Mouse (Mus musculus): Measurements from ENCODE around the gene P2ry6. TPM values are rescaled to one million over a fixed set of nuclear protein-coding genes. Genes with fewer than 3 reads are reported as not detected.
A peak's percentile ranks its signal among the peaks of the same experiment; 100 is the strongest.

The P2ry6 gene
- total RNA-seq, 2 experiments from 2014 or later, result 2.3 to 4.0 TPM

DNA sequence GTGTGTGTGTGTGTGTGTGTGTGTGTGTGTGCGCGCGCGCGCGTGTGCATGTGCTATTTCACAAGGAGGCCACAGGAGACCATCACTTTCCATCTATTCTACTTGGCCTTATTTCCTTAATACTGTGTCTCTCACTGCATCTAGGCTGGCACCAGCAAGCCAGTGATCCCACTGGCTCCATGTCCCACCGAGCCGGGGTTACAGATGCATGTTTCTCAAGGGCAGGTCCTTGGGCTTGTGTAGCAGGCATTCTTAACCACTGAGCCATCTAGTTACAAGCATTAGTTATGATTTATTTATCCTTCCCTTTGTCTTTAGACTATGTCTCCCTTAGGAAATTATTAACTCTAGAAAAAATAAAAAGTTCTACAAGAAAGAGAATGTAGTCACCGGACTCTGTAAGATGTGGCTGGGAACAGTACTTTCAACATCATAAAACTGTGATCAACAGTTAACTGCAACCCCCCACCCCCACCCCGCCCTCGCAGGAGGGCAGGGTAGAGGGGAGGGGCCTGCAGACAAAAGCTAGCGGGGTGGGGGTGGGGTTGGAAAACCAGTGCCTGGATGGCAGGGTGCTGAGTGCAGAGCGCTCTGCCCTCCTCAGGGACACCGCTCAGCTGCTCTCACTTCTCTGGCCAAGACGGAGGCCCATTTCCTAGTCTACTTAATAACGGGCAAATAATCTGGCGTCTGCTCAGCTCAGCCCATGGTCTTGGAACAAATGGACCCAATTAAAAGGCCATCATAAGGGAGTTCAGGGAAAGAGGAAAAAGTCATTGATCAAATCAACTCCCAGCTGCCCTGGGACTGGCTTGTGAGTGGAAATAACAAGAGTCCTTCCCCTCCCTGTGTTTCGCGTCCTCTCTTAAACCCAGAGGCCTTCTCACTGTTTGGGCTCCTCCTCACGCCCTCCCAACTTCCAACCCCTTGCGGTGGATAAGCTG lies 10.3 kb upstream of the P2ry6 start:
- no peak for TF ChIP-seq CTCF (IDR thresholded peaks at IDR 0.05)
- intact Hi-C loops (cut with DNase I), result no loop called here
- Histone ChIP-seq H3K27ac (no peak overlapping the region), H3K4me3 (no peak overlapping the region)
- DNase-seq (ENCODE audit: extremely low spot score in 1 of 2, low spot score in 2 of 2), result no peak

DNA sequence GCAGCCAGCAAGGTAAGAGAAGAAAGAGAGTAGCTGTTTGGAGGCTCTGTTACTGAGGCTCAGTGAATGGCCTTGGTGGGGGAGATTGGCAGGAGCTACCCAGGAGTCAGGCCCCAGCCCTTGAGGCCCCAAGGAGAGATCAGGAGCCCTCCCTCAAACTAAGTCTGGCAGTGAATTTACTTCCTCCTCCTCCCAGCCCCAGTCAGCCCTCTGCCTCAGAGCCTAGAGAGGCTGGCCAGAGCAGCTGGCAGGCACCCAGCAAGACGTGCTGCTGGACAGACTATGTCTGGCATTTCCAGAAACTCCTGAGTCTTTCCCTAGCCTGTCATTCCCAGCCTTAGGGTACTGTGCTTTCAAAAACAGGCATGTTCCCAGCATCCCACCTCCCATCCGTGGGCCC lies 4.7 kb upstream of the P2ry6 start:
- Histone ChIP-seq H3K27ac (no peak overlapping the region), H3K4me3 (no peak overlapping the region)
- no peak for TF ChIP-seq CTCF (IDR thresholded peaks at IDR 0.05)
- peak in 1 of 2 experiments; percentile 19 for DNase-seq (ENCODE audit: extremely low spot score in 1 of 2, low spot score in 2 of 2)
- intact Hi-C loops (cut with DNase I), result no loop called here

DNA sequence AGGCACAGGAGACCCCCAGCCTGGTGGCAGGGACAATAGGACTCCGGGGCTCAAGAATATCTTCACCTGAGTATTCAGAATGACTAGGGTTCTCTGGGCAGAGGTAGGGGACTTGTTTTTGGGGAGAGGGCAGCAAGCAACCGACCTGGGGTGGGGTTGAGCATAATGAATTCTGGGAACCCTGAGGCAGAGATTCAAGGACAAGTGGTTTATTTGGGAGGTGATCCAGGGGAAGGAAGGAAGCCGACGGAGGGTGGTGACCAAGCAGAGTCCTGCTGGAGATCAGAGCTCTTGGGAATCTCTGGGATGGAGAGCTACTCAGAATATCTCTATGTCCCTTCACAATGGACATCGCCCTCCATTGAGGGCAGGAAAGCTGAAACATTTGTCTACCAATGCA lies 3.7 kb upstream of the P2ry6 start:
- no peak for DNase-seq (ENCODE audit: extremely low spot score in 1 of 2, low spot score in 2 of 2)
- intact Hi-C loops (cut with DNase I), result no loop called here
- TF ChIP-seq CTCF (IDR thresholded peaks at IDR 0.05), result no peak
- Histone ChIP-seq H3K4me3 (no peak overlapping the region), H3K27ac (no peak overlapping the region)

DNA sequence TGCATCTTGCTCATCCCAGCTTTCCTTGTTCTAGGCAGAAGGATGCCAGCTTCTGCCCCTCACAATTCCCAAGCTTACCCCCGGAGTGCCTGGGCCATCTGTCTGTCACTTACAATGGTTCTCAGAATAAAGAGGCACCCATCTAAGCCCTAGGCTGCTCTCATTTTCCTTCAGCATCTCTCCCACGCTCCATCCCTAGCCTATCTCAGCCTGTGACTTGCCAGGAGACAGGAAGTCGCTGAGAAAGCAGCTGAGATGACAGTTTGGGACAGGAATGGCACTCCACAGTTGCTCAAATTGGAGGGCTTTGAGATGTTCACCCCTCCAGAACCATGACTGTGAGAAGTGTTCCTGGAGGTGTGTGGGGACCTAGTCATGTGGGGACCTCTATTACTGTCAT lies 1.6 kb downstream of the P2ry6 start:
- TF ChIP-seq CTCF (IDR thresholded peaks at IDR 0.05), result no peak
- Histone ChIP-seq H3K4me3 (no peak overlapping the region), H3K27ac (no peak overlapping the region)
- intact Hi-C loops (cut with DNase I), result no loop called here
- DNase-seq (ENCODE audit: extremely low spot score in 1 of 2, low spot score in 2 of 2), result no peak

DNA sequence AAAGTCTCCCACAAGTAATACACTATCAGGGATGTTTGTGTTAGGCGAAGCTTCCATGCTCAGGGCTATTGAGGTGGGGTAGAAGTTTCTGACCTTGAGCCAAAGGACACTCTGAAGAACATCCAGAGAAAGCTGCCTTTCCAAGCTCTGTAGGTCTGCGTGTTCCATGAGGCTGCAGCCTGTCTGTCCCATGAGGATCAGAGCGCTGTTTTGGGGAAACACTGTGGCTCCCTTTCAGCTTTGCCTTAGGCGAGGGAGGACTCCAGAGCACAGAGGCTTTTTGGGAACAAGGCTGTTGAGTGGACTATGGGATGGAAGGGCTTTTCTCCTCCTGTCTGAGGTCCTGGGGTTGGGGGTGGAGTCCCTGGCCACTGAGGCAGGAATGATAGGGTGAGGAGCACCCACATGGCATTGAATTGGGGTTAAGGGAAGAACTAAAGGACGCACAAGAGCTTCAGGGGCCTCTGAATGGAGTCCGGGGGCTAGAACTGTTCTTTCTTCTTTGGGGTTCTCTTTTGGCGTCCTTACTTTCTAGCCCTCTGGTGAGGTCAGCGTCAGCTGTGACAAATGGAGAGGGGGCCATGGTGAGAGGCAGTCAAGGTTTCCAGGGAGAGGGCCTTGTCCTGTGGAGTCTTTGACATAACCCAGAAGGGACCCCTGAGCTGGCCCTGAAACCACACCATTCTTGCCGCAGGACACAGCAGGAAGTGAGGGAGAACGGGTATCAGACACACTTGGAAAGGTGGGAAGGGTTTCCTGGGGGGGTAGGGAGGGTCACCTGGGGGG lies 5.4 kb downstream of the P2ry6 start:
- intact Hi-C loops (cut with DNase I), result no loop called here
- H3K27ac ChIP-seq, result no peak overlapping the region
- no peak for DNase-seq (ENCODE audit: extremely low spot score in 1 of 2, low spot score in 2 of 2)
- no peak for TF ChIP-seq CTCF (IDR thresholded peaks at IDR 0.05)
- H3K4me3 ChIP-seq, result no peak overlapping the region

DNA sequence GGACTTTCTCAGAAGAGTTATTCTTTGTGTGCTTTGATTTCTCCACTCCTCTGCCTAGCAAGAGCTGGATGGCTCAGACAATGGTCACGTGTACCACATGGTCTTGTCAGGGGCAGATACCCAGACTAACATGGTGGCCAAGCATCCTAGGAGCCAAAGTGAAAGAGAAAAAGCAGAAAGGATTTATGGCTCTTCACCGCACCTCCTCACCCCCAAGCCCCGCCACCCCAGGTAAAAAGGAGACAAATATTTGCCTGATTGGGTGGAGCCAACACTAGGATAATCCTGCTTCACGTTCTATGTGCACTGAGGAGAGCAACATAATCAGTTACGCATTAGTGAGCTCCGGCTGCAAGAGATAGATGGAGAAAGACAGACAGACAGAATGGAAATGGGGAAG lies 6.1 kb downstream of the P2ry6 start:
- DNase-seq (ENCODE audit: extremely low spot score in 1 of 2, low spot score in 2 of 2), result no peak
- H3K4me3 ChIP-seq, result no peak overlapping the region
- intact Hi-C loops (cut with DNase I), result no loop called here
- no peak for TF ChIP-seq CTCF (IDR thresholded peaks at IDR 0.05)
- H3K27ac ChIP-seq, result no peak overlapping the region

DNA sequence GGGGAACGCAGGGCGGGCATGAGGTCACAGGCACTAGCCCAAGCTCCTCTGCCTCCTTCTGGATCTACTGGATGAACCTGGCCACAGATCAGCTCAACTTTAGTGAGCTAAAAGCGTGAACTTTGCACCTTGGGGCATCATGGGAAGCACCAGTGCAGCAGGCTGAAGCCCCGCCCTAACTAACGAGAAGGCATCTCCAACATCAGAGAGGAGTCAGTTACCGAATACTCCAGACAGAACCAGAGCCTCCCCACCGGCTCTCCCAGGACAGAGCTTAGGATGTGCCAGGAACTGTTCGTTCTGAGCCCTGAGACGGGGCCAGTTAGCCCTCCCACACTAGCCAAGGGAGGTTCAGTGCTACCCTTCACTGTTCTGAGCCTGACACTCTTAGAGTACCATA lies 6.6 kb downstream of the P2ry6 start:
- intact Hi-C loops (cut with DNase I), result no loop called here
- Histone ChIP-seq H3K4me3 (no peak overlapping the region), H3K27ac (no peak overlapping the region)
- DNase-seq (ENCODE audit: extremely low spot score in 1 of 2, low spot score in 2 of 2), result no peak
- no peak for TF ChIP-seq CTCF (IDR thresholded peaks at IDR 0.05)

DNA sequence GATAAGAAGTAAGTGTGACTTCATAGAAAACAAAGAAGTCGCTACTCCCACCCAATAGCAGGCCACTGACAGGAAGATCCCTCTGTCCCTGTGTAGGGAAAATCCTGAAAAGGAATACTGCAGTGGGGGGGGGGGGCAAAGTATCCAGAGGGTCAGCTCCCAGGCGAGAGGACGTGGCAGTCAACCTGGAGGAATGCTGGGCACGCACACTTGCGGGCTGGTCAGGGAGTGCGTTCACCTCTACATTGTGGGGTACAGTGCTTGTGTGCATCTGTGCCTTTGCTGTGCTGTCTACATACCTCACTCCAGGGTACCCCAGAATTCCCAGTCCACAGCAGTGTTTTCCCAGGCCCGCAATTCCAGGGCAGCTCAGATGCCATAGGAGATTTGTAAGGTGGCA lies 8.4 kb downstream of the P2ry6 start:
- DNase-seq (ENCODE audit: extremely low spot score in 1 of 2, low spot score in 2 of 2), result no peak
- no peak for TF ChIP-seq CTCF (IDR thresholded peaks at IDR 0.05)
- no peak overlapping the region for H3K27ac ChIP-seq
- H3K4me3 ChIP-seq, result no peak overlapping the region
- intact Hi-C loops (cut with DNase I), result no loop called here

DNA sequence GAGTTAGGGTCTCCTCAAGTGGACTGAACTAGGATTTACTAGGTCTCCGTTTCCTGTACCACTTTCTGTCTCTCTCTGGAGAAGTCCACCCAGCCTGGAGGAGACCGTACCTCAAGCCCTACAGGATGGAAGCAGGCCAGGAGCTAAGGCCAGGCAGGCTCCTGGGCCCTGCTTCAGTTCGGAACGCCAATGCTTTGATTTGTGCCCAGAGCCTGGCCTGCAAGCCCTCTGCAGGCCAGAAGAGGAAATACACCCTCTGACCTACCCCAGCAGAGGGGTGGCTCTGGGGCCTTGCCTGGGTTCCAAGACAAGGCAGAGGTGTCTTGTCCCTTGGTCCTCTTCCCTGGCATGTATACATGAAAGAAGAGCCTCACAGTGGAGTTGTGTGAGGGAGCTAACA lies 9.4 kb downstream of the P2ry6 start:
- TF ChIP-seq CTCF (IDR thresholded peaks at IDR 0.05), result peak; percentile 84
- Histone ChIP-seq H3K27ac (no peak overlapping the region), H3K4me3 (no peak overlapping the region)
- intact Hi-C loops (cut with DNase I), result loop anchor here (1.0 to 2.0 kb wide), 2 partner anchors 22 to 58 kb away; no protein-coding TSS in a partner anchor
- DNase-seq (ENCODE audit: extremely low spot score in 1 of 2, low spot score in 2 of 2), result no peak

DNA sequence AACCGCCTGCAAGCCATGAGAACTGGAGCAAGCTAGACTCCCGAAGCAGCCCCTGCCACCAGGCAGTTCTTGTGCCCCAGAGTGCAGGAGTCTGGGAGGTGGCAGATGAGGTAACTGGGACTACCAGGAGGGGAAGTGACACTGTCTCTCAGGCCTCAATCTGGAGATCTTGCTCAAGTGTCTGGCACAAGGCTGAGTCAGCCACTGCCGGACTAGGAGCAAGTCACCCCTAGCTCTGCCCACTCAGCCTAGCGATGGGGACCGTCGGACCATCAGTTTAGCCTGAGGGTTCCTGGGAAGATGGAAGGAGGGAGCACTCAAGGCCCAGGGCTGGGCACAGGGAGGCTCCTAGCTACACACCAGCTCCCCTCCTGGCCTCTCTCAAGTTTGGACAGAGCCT lies 10.2 kb downstream of the P2ry6 start:
- Histone ChIP-seq H3K4me3 (no peak overlapping the region), H3K27ac (no peak overlapping the region)
- intact Hi-C loops (cut with DNase I), result loop anchor here (2.0 kb wide), 1 partner anchor 21 kb away; no protein-coding TSS in a partner anchor
- no peak for DNase-seq (ENCODE audit: extremely low spot score in 1 of 2, low spot score in 2 of 2)
- no peak for TF ChIP-seq CTCF (IDR thresholded peaks at IDR 0.05)

DNA sequence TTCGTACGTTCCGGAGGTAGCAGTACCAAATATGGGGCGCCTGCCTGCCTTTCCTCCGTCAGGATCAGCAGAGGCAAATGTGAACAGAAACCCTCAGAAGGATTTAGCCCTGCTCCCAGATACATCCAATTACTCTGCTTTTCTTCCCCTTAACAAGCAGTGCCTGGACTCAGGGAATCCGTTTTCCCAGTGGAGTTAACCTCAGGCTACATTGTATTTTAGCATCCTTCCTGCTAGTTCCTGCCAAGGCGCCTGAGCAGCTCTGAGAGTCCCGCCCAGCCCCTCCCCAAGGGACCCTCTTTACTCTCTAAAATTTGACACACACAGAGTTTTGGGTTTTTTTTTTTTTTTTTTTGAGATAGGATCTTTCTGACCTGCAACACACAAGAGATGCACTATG lies 11.1 kb downstream of the P2ry6 start:
- Histone ChIP-seq H3K4me3 (no peak overlapping the region), H3K27ac (no peak overlapping the region)
- no peak for DNase-seq (ENCODE audit: extremely low spot score in 1 of 2, low spot score in 2 of 2)
- intact Hi-C loops (cut with DNase I), result no loop called here
- TF ChIP-seq CTCF (IDR thresholded peaks at IDR 0.05), result no peak

DNA sequence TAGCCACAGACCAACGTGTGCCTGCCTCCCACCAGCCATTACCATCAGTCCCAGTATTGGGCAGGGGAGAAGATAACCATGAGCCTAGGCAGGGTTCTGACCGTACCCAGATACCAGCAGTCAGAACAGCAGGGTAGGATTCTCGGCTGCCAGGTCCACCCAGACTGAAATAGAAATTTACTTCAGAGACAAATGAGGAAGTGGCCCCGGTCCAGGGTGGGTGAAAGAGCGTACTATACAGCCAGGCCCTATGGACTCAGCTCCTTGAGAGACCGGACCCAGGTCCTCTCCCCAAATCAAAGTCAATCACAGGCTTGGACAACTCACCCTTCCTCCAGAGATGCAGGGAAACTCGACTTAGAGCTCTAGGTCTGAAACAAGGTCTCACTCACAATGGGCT lies 13.3 kb downstream of the P2ry6 start:
- no peak overlapping the region for H3K4me3 ChIP-seq
- intact Hi-C loops (cut with DNase I), result no loop called here
- H3K27ac ChIP-seq, result no peak overlapping the region
- TF ChIP-seq CTCF (IDR thresholded peaks at IDR 0.05), result no peak
- no peak for DNase-seq (ENCODE audit: extremely low spot score in 1 of 2, low spot score in 2 of 2)

Measured in left cerebral cortex, adult 2 months (tissue).